8 mouse cellular contexts compared by ENCODE assay signal in the genomic region with DNA sequence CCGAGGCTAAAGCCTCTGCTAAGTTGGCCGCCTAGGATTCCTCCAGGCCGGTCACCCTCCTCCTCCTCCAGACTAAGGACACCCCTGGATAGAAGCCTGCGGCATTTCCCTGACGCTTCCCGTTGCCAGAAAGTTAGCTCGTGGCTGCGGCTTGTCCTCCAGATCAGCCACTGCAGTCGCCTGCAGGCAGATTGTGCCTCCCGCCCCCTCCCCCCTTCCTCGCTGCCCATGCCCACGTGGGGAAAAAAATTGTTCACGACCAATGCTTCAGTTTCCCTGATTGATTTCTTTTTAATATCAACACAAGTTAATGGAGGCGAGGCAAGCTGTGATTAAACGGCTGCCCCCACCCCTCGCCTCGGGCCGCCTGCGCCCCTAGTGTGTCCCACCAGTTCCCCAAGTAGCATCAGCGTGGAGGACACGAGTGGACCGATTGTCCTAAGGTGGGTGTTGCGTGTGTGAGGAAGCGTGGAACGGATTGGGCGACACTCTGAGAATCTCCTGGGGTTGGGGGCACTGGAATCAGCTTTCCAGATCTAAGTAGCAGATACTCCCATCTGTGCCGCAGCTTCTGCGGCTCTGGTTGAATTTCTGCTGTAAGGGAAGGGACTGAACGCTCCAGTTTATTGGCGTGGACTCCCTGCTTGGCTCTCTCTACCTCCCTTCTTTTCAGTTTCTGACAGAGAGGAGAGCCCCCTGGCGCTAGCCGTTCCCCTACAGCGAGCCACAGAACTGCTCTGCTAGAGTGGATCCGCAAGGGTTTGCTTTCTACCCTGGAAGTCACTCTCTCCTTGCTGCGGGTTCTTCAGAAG. TPM values are rescaled to one million over a fixed set of nuclear protein-coding genes. Genes with fewer than 3 reads are reported as not detected.
DNase-seq lines count a peak whose midpoint lies in the region; ATAC-seq and TF ChIP-seq lines count a peak whose summit lies in the region.

No protein-coding gene starts in this region.

- DNase-seq in heart, adult 18-20 months: peak; percentile 74 to 75
- DNase-seq in heart, postnatal 25 days (ENCODE audit: low spot score): no peak
- peak; percentile 28 for DNase-seq in adipocyte (ENCODE audit: low spot score)
- peak; percentile 82 for DNase-seq in forebrain, postnatal 0 days
- DNase-seq in liver, postnatal 0 days: no peak

- intact Hi-C loops in heart, postnatal 25 days (cut with DNase I): loop anchor here (5.0 to 10.0 kb wide), 4 partner anchors 65 to 1410 kb away; no protein-coding TSS in a partner anchor

- H3K27ac ChIP-seq in forebrain, postnatal 0 days (ENCODE audit: low read depth, low read length): peak overlapping the region; percentile 78
- peak overlapping the region; percentile 76 for H3K27ac ChIP-seq in intestine, embryonic 15.5 days
- no peak overlapping the region for H3K27ac ChIP-seq in liver, postnatal 0 days (ENCODE audit: low read depth)
- H3K27ac ChIP-seq in olfactory bulb, adult 2 months (ENCODE audit: insufficient read depth, low read depth, low read length): no peak overlapping the region

- TF ChIP-seq EP300 in liver, postnatal 0 days (IDR thresholded peaks at IDR 0.05; ENCODE audit: low read depth): no peak

- H3K4me2 ChIP-seq in forebrain, postnatal 0 days (ENCODE audit: low read depth): peak overlapping the region; percentile 95
- H3K4me2 ChIP-seq in intestine, embryonic 15.5 days (replicated peaks): peak overlapping the region; percentile 88
- H3K4me2 ChIP-seq in liver, postnatal 0 days (ENCODE audit: low read depth, low read length): peak overlapping the region; percentile 82

- peak; percentile 36; the same call in 1 of the 2 replicates for ATAC-seq in forebrain, postnatal 0 days
- ATAC-seq in intestine, embryonic 15.5 days: peak; percentile 15; the same call in 1 of the 2 replicates
- no peak for ATAC-seq in liver, postnatal 0 days
- no peak for ATAC-seq in erythroid progenitor cell, adult 5-6 weeks (replicated peaks; ENCODE audit: low FRiP score, poor library complexity, severe bottlenecking)

- peak; percentile 61 for TF ChIP-seq CTCF in forebrain, postnatal 0 days (IDR thresholded peaks at IDR 0.05; ENCODE audit: low read depth)
- TF ChIP-seq CTCF in liver, postnatal 0 days (IDR thresholded peaks at IDR 0.05; ENCODE audit: low read depth): peak; percentile 23; the same call in 1 of the 2 replicates
- no peak for TF ChIP-seq CTCF in olfactory bulb, adult 2 months (IDR thresholded peaks at IDR 0.05; ENCODE audit: insufficient read depth, low read depth, low read length)

- no peaks in the 10 kb centered on the region for H3K4me1 ChIP-seq in forebrain, postnatal 0 days (ENCODE audit: insufficient read depth)
- H3K4me1 ChIP-seq in intestine, embryonic 15.5 days (replicated peaks): peaks cover 28% of the 10 kb centered on the region
- H3K4me1 ChIP-seq in liver, postnatal 0 days (ENCODE audit: insufficient read depth): peaks cover 20% of the 10 kb centered on the region
- H3K4me1 ChIP-seq in olfactory bulb, adult 2 months (ENCODE audit: control insufficient read depth, insufficient read depth, low read length): peaks cover 27% of the 10 kb centered on the region

- H3K9me3 ChIP-seq in forebrain, postnatal 0 days (ENCODE audit: low read length): no peaks in the 10 kb centered on the region
- H3K9me3 ChIP-seq in intestine, embryonic 15.5 days: no peaks in the 10 kb centered on the region
- H3K9me3 ChIP-seq in liver, postnatal 0 days (ENCODE audit: low read length): no peaks in the 10 kb centered on the region

- whole genome bisulfite sequencing in forebrain, postnatal 0 days: under 1% methylated on average over 35 of the region's 35 CpGs
- under 1% methylated on average over 35 of the region's 35 CpGs for WGBS in intestine, embryonic 15.5 days
- WGBS in liver, postnatal 0 days (ENCODE audit: insufficient replicate concordance): 3% methylated on average over 35 of the region's 35 CpGs
- 1% methylated on average over 35 of the region's 35 CpGs for WGBS in olfactory bulb, adult 2 months

- peak overlapping the region; percentile 69 for H3K9ac ChIP-seq in forebrain, postnatal 0 days
- peak overlapping the region; percentile 75 for H3K9ac ChIP-seq in intestine, embryonic 15.5 days
- 0 out of 2 replicates have a peak overlapping the region, but pooled peaks have one; percentile 21 for H3K9ac ChIP-seq in liver, postnatal 0 days (replicated peaks)

- no peaks in the 10 kb centered on the region for H3K36me3 ChIP-seq in forebrain, postnatal 0 days (ENCODE audit: insufficient read depth)
- H3K36me3 ChIP-seq in intestine, embryonic 15.5 days: no peaks in the 10 kb centered on the region
- no peaks in the 10 kb centered on the region for H3K36me3 ChIP-seq in liver, postnatal 0 days (replicated peaks; ENCODE audit: insufficient read depth, low read length)

- peak overlapping the region; percentile 63 for H3K4me3 ChIP-seq in forebrain, postnatal 0 days (ENCODE audit: low read depth, low read length)
- H3K4me3 ChIP-seq in intestine, embryonic 15.5 days (replicated peaks): peak overlapping the region; percentile 58
- H3K4me3 ChIP-seq in liver, postnatal 0 days (ENCODE audit: low read depth, low read length): peak overlapping the region; percentile 60
- H3K4me3 ChIP-seq in olfactory bulb, adult 2 months (ENCODE audit: insufficient read depth, low read depth, low read length): peak overlapping the region; percentile 58

- no peaks in the 10 kb centered on the region; the same call in 1 of the 2 replicates for H3K27me3 ChIP-seq in forebrain, postnatal 0 days (ENCODE audit: insufficient read depth, low read length)
- H3K27me3 ChIP-seq in intestine, embryonic 15.5 days (replicated peaks): no peaks in the 10 kb centered on the region
- peaks cover 73% of the 10 kb centered on the region for H3K27me3 ChIP-seq in liver, postnatal 0 days (ENCODE audit: insufficient read depth, low read length)

- no peak for TF ChIP-seq POLR2A in olfactory bulb, adult 2 months (IDR thresholded peaks at IDR 0.05; ENCODE audit: insufficient read depth, low read depth, low read length)

RNA-seq across cellular contexts. Expression of a gene that starts 4.2 kb away (rescaled TPM):
- total RNA-seq in heart, adult 18-20 months (2021): 10 to 100 TPM; 20.2 to 30.1 TPM
- 10 to 100 TPM; 27.6 to 33.6 TPM for total RNA-seq in heart, postnatal 25 days (2021)
- 63.2 and 120 TPM in 2 replicates for total RNA-seq in forebrain, postnatal 0 days (2014; rRNA removed)
- polyA plus RNA-seq in forebrain, postnatal 0 days (2015; fragmentation: Nextera tagmentation; extraction: Ambion mirVana): 16.1 and 31.6 TPM in 2 replicates
- polyA plus RNA-seq in intestine, embryonic 15.5 days (2015; fragmentation: Nextera tagmentation; extraction: Ambion mirVana): 28.3 and 31.1 TPM in 2 replicates
- 0.86 and 0.96 TPM in 2 replicates for polyA plus RNA-seq in liver, postnatal 0 days (2015; fragmentation: Nextera tagmentation; extraction: Ambion mirVana)
- not detected in 2 replicates for polyA plus RNA-seq in olfactory bulb, adult 2 months (2012; ENCODE audit: insufficient read depth, insufficient read length, low replicate concordance, missing spikeins)
- total RNA-seq in erythroid progenitor cell, adult 5-6 weeks (2015; ENCODE audit: low replicate concordance): 0.72 and 1.7 TPM in 2 replicates
- 1.3 and 2.7 TPM in 2 replicates for total RNA-seq in erythroid progenitor cell, adult 5-6 weeks (2017; ENCODE audit: low replicate concordance)

Comparison
In these comparisons a context has a peak if more than half of its experiments do, and no peak if none do; other contexts are left out.
1. DNase-seq: peak in heart, adult 18-20 months (2 of 2), adipocyte (single experiment) and forebrain, postnatal 0 days (single experiment); none in heart, postnatal 25 days (single experiment) and liver, postnatal 0 days (single experiment).
2. ATAC-seq: peak in forebrain, postnatal 0 days (single experiment) and intestine, embryonic 15.5 days (single experiment); none in liver, postnatal 0 days (single experiment) and erythroid progenitor cell, adult 5-6 weeks (single experiment).
3. H3K27ac ChIP-seq: peak in forebrain, postnatal 0 days (single experiment) and intestine, embryonic 15.5 days (single experiment); none in liver, postnatal 0 days (single experiment) and olfactory bulb, adult 2 months (single experiment).
4. H3K9ac ChIP-seq: peak in every context shown above with its lines; median percentile 75 in intestine, embryonic 15.5 days; 69 in forebrain, postnatal 0 days; 21 in liver, postnatal 0 days.
5. RNA of a gene that starts 4.2 kb away (total RNA-seq): 63.2 to 120 TPM in forebrain, postnatal 0 days, 27.6 to 33.6 TPM in heart, postnatal 25 days and 20.2 to 30.1 TPM in heart, adult 18-20 months; 0.72 to 2.7 TPM in erythroid progenitor cell, adult 5-6 weeks; every median in the first group is over 4 times any median in the second.
6. Peak in every context shown above with its lines, with median percentiles within 50 percentile points of each other: H3K4me2 ChIP-seq and H3K4me3 ChIP-seq.